Mouse (Mus musculus) liver, embryonic 12.5 days (tissue): ENCODE measurements at regions not wholly inside any gene's neighbourhood (a gene's known extent, or its start where the extent isn't known, plus 50 kb on each side); places are given as distances from the start of the nearest gene placed in this dataset.
A peak's percentile ranks its signal among the peaks of the same experiment; 100 is the strongest.

Experiments
- ATAC-seq: fragments of 200-750 bp; cut with Nextera tagmentation; 2 replicates; pipeline ENCODE4 v1.8.0; 2017; ENCODE audit warnings: moderate number of reproducible peaks, mild to moderate bottlenecking, moderate library complexity
- H3K27ac ChIP-seq: fragments of 300-500 bp; sonication (generic); 2 replicates; pipeline ENCODE4 v1.5.1; 2016; ENCODE audit warnings: mild to moderate bottlenecking
- H3K27me3 ChIP-seq: fragments of 300-500 bp; sonication (generic); replicated peaks from 2 replicates; pipeline ENCODE4 v1.6.1; 2016; ENCODE audit warnings: mild to moderate bottlenecking, moderate library complexity
- H3K36me3 ChIP-seq: fragments of 300-500 bp; sonication (generic); 2 replicates; pipeline ENCODE4 v1.6.1; 2016; ENCODE audit warnings: mild to moderate bottlenecking, moderate library complexity
- H3K4me1 ChIP-seq: fragments of 300-500 bp; sonication (generic); 2 replicates; pipeline ENCODE4 v1.6.1; 2016
- H3K4me2 ChIP-seq: fragments of 300-500 bp; sonication (generic); 2 replicates; pipeline ENCODE4 v1.6.1; 2016; ENCODE audit warnings: mild to moderate bottlenecking, moderate library complexity
- H3K4me3 ChIP-seq: fragments of 300-500 bp; sonication (generic); 2 replicates; pipeline ENCODE4 v1.5.1; 2016; ENCODE audit warnings: mild to moderate bottlenecking, moderate library complexity
- H3K9ac ChIP-seq: fragments of 300-500 bp; sonication (generic); 2 replicates; pipeline ENCODE4 v1.6.1; 2016; ENCODE audit warnings: mild to moderate bottlenecking, moderate library complexity
- H3K9me3 ChIP-seq: fragments of 300-500 bp; sonication (generic); replicated peaks from 2 replicates; pipeline ENCODE4 v1.6.1; 2016; ENCODE audit warnings: mild to moderate bottlenecking, moderate library complexity
- WGBS: fragments of 180-500 bp; shearing (Covaris S2); methylation state at CpG from one replicate; pipeline ENCODE4 v1.1.7; 2016; ENCODE audit not compliant: insufficient replicate concordance; 5-methylcytosine and 5-hydroxymethylcytosine counted together

DNA sequence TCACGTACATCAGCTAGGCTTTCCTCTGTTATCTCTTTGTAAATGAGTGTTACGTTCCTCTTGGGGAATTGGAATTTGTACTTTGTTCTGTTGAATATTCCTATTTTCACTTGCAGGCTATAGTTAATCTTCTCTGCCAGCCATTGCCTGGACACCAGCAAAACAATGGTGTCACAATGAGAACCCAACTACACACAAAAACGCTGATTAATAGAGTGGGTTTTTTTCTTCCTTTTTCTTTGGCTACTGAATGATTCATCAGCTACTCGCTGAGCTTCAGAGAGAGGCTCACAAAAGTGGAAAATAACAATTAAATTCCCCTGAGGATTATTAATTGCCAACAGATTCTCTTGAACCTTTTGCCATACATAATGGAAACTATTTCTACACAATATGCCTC is 398.9 kb upstream of the Prickle1 start:
- Histone ChIP-seq H3K9me3 (no peaks in the 10 kb centered on the region), H3K4me1 (no peaks in the 10 kb centered on the region), H3K9ac (no peak overlapping the region), H3K27me3 (no peaks in the 10 kb centered on the region), H3K4me2 (no peak overlapping the region), H3K27ac (no peak overlapping the region), H3K4me3 (no peak overlapping the region), H3K36me3 (no peaks in the 10 kb centered on the region)
- 64% methylated on average over 4 of the region's 4 CpGs for WGBS
- no peak for ATAC-seq

DNA sequence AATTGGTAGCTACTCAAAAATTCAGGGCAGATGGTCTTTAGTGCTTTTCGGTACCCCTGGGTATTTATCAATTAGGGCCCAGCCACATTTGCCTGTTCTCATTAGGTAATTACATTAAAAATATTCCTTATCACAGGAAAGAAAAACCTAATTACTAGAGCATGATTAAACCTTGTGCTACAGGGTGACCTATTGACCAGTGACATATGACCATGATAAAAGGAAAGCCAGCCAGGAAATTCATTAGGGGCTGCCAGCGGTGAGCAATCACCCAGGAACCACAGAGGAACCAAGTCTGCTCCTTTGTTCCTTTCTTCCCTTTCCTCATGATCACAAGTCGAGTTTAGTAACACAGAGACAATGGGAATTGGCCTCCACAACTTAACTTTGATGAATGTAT is 394.4 kb upstream of the Prickle1 start:
- no peak overlapping the region for H3K27ac ChIP-seq
- no peak overlapping the region for H3K4me2 ChIP-seq
- no peaks in the 10 kb centered on the region for H3K36me3 ChIP-seq
- 28% methylated on average over 3 of the region's 3 CpGs for WGBS
- H3K9me3 ChIP-seq = no peaks in the 10 kb centered on the region
- H3K4me3 ChIP-seq = no peak overlapping the region
- no peaks in the 10 kb centered on the region for H3K27me3 ChIP-seq
- no peak for ATAC-seq
- no peaks in the 10 kb centered on the region for H3K4me1 ChIP-seq
- H3K9ac ChIP-seq = no peak overlapping the region

DNA sequence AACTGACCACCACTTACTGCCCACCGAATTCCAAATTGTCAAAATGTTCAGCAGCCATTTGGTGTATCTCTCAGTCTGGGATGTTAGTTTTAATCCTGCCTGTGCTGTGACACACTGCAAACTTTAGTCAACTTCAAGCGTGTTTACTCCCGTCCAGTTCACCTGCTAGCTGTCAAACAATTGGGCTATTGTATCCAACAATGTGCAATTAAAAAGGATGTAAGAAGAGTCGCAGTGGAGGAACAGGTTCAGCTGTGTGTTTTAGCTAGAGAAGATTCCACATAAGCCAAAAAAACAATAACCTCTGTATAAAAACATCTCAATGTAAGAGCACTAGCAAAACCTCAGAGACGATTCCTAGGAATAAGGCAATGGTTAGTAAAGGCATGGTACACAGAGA is 392.7 kb upstream of the Prickle1 start:
- Histone ChIP-seq H3K27ac (no peak overlapping the region), H3K9me3 (no peaks in the 10 kb centered on the region), H3K4me3 (no peak overlapping the region), H3K4me2 (no peak overlapping the region), H3K4me1 (no peaks in the 10 kb centered on the region), H3K36me3 (no peaks in the 10 kb centered on the region), H3K27me3 (no peaks in the 10 kb centered on the region), H3K9ac (no peak overlapping the region)
- no peak for ATAC-seq
- 68% methylated on average over 5 of the region's 5 CpGs for WGBS

DNA sequence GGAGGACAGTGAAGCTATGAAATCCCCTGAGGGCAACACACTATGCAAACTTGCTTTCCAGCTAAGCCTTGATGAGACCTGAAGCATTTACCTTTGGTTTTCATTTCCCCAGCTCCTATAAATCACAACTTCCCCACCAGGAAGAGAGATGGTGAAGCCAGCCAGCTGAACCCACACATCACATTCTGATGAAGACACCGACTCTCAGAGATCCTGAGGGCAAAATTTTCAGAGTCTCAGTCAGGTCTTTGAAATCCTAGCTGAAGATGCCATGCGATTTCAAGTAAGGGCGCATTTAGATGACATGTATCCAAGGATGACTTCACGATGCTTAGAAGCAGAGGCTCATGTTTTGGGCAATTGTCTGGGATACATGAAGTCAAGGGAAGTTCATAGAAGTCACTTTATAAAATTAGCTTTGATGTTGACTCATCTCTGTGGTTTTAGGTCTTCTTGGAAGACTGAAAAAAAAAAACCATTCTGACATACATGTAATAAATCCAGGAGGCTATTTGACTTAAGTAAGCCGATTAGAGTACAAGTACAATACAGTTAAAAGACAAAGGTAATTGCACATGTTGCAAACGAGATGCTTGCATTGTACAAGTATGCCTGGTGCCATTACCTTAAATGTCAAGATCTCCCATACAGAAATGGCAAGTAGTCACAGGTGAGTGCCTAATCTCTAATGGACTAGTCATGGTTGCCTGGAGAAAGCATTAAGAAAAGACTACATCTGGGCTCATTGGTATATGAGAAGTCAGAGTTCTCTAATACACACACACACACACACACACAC is 391.1 kb upstream of the Prickle1 start:
- Histone ChIP-seq H3K27ac (no peak overlapping the region), H3K9me3 (no peaks in the 10 kb centered on the region), H3K4me2 (no peak overlapping the region), H3K4me1 (no peaks in the 10 kb centered on the region), H3K4me3 (no peak overlapping the region), H3K27me3 (no peaks in the 10 kb centered on the region), H3K36me3 (no peaks in the 10 kb centered on the region), H3K9ac (no peak overlapping the region)
- WGBS = 60% methylated on average over 6 of the region's 6 CpGs
- no peak for ATAC-seq

DNA sequence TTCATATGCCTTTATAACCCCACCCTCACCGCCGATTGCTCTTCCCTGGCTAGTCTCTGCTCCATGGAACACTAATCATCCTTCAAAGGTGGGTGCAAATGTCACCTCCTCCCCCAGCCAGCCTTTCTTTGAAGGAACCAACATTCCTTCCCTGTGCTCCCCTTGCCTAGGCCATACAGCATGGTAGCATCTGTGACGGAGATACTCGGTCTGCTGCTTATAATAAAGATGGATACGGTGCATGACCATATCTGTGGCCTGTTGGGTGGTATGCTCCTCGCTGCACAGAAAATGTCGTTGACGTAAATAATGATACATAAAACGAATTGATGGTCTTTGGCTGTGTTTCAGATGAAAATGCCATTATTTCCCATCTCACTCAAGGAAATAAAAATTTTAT is 386.4 kb upstream of the Prickle1 start:
- Histone ChIP-seq H3K27ac (no peak overlapping the region), H3K27me3 (no peaks in the 10 kb centered on the region), H3K4me3 (no peak overlapping the region), H3K4me2 (no peak overlapping the region), H3K9ac (no peak overlapping the region), H3K36me3 (no peaks in the 10 kb centered on the region), H3K9me3 (no peaks in the 10 kb centered on the region), H3K4me1 (no peaks in the 10 kb centered on the region)
- ATAC-seq = no peak
- WGBS = 75% methylated on average over 9 of the region's 9 CpGs

DNA sequence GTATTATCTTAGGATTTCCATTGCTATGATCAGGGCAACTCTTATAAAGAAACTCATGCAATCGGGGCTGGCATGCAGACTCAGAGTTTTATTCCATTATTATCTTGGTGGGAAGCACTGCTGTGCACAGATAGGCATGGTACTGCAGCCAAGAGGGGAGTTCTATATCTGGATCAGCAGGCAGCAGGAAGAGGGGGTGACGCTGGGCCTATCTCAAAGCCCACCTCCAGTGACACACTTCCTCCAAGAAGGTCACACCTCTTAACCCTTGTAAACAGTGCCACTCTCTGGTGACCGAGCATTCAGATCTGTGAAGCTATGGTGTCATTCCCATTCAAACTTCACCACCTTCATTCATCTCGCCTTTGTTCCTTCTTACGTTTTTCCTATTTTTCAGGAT is 381.8 kb upstream of the Prickle1 start:
- Histone ChIP-seq H3K9me3 (no peaks in the 10 kb centered on the region), H3K27me3 (no peaks in the 10 kb centered on the region), H3K27ac (no peak overlapping the region), H3K36me3 (no peaks in the 10 kb centered on the region), H3K4me1 (0 out of 2 replicates have a peak, but pooled peaks cover 4% of the 10 kb centered on the region), H3K4me3 (no peak overlapping the region), H3K9ac (no peak overlapping the region), H3K4me2 (no peak overlapping the region)
- ATAC-seq = peak; percentile 65
- WGBS = 35% methylated on average over 5 of the region's 5 CpGs

DNA sequence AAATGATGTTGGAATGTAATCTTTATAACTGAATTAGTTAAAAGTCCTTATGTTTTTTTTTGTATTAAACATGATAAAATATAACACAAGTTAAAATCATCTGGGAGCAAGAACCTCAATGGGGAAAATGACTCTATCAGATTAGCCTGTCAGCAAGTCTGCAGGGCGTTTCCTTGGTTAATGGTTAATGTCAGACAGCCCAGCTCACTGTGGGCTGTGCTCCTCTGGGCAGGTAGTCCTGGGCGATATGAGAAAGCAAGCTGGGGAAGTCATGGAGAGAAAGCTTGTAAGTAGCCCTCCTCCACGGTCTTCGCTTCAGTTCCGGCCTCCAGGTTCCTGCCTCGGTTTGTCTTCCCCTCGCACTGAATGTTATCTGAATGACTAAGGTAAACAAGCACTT is 379.0 kb upstream of the Prickle1 start:
- no peak overlapping the region for H3K9ac ChIP-seq
- H3K27ac ChIP-seq = no peak overlapping the region
- no peak overlapping the region for H3K4me2 ChIP-seq
- no peak overlapping the region for H3K4me3 ChIP-seq
- 13% methylated on average over 7 of the region's 7 CpGs for WGBS
- H3K9me3 ChIP-seq = no peaks in the 10 kb centered on the region
- ATAC-seq = no peak
- H3K27me3 ChIP-seq = no peaks in the 10 kb centered on the region
- 0 out of 2 replicates have a peak, but pooled peaks cover 4% of the 10 kb centered on the region for H3K4me1 ChIP-seq
- no peaks in the 10 kb centered on the region for H3K36me3 ChIP-seq

DNA sequence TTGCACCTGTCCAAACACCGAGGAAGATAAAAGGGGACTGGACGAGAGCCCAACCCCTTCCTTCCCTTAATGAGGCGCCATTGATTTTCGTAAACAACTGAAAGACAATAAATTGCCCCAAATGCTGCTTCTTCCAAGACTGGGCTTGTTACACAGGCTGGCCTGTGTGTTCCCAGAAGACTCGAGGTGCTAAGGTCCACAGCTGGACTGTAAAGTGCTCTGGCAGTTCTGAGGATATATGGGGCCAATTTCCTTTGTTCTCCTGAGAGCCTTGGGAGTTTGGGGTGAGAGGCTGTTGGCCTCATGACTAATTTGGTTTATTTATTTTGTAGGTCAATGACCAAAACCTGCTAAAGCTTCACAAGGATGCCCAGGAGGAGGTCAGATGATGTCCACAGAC is 377.3 kb upstream of the Prickle1 start:
- Histone ChIP-seq H3K27ac (no peak overlapping the region), H3K36me3 (no peaks in the 10 kb centered on the region), H3K9me3 (no peaks in the 10 kb centered on the region), H3K4me1 (0 out of 2 replicates have a peak, but pooled peaks cover 4% of the 10 kb centered on the region), H3K27me3 (no peaks in the 10 kb centered on the region), H3K4me2 (no peak overlapping the region), H3K4me3 (no peak overlapping the region), H3K9ac (no peak overlapping the region)
- no peak for ATAC-seq
- 53% methylated on average over 5 of the region's 5 CpGs for WGBS

DNA sequence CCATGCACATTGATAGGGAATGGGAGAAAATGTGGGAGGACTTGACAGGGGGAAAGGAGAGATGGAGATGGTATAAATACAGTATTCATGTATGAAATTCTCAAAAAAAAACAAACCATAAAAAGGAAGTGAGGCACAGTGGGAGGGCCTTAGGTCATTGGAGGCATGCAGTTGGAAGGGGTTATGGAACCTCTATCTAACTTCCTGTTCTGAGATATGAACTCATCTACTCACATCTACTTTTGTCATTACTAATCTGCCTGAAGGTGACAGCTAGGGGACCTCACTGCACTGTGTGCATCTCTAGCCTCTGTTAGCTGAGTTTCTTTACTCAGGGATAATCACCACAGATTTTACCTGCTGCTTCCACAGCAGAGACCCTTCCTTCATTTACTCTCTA is 366.3 kb upstream of the Prickle1 start:
- no peaks in the 10 kb centered on the region for H3K36me3 ChIP-seq
- H3K4me1 ChIP-seq = no peaks in the 10 kb centered on the region
- no peak overlapping the region for H3K4me3 ChIP-seq
- no peak overlapping the region for H3K27ac ChIP-seq
- ATAC-seq = no peak
- H3K27me3 ChIP-seq = no peaks in the 10 kb centered on the region
- H3K4me2 ChIP-seq = no peak overlapping the region
- H3K9ac ChIP-seq = no peak overlapping the region
- H3K9me3 ChIP-seq = no peaks in the 10 kb centered on the region

DNA sequence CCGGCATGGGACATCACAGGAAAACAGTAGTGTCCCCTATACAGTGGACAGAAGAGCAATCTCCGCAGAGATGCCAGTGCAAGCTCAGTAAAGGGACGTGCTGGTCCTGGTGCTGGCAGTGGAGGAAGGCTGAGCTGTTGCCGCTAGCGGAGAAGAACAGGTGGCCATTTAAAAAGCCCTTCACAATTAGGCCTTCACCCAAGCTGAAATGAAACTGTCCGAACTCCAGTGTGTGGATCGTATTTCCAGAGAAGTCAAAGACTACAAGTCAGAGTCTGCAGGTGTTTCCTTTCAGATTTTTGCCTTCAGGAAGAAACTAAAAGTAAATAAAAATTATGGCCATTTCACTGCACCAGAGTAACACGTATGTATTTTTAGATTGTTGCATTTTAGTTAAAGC is 364.2 kb upstream of the Prickle1 start:
- no peak overlapping the region for H3K27ac ChIP-seq
- no peak overlapping the region for H3K4me2 ChIP-seq
- no peaks in the 10 kb centered on the region for H3K27me3 ChIP-seq
- no peaks in the 10 kb centered on the region for H3K36me3 ChIP-seq
- H3K9ac ChIP-seq = no peak overlapping the region
- no peaks in the 10 kb centered on the region for H3K4me1 ChIP-seq
- ATAC-seq = no peak
- 74% methylated on average over 8 of the region's 8 CpGs for WGBS
- H3K4me3 ChIP-seq = no peak overlapping the region
- H3K9me3 ChIP-seq = peaks cover 4% of the 10 kb centered on the region; the same call in 1 of the 2 replicates

DNA sequence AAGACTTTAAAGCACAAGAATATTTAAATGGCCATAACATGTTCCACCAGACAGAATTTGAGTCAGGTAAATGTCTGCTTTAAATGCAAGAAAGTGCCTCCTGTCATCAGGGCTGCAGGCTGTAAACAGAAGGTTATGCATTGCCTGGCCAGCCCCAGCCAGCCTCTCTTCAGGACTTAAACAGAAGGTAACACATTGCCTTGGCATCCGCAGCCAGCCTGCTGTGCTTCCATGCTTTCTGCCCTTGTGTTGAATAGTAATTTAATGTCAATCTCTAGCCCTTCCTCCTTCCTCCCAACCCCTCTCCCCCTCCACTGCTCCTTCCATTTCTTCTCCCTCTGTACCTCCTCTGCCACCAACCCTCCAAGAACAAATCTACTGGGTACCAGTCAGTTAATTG is 362.4 kb upstream of the Prickle1 start:
- Histone ChIP-seq H3K4me3 (no peak overlapping the region), H3K4me2 (no peak overlapping the region), H3K9me3 (peaks cover 4% of the 10 kb centered on the region; the same call in 1 of the 2 replicates), H3K27me3 (no peaks in the 10 kb centered on the region), H3K9ac (no peak overlapping the region), H3K36me3 (no peaks in the 10 kb centered on the region), H3K27ac (no peak overlapping the region), H3K4me1 (no peaks in the 10 kb centered on the region)
- 70% methylated on average over 1 of the region's 1 CpGs for WGBS
- no peak for ATAC-seq

DNA sequence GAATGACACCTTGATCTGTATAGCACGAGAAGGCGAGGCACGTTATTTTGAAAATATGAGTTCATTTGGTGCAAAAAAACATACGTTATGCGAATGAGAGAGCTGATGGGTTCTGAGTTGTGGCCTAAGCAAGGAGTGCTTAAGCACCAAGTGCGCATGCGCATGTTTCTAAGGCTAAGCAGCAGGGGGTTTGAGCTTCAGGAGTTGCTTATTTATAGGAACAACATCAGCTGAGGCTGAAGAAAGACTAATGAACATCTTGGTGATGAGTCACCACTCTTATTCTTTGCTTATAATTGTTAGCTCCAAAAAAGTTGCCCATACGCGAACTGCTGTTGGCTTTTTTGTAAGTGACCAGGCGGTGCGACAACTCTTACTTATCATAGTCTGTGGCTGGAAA is 361.1 kb upstream of the Prickle1 start:
- 80% methylated on average over 11 of the region's 11 CpGs for WGBS
- Histone ChIP-seq H3K36me3 (no peaks in the 10 kb centered on the region), H3K27ac (no peak overlapping the region), H3K4me2 (no peak overlapping the region), H3K27me3 (no peaks in the 10 kb centered on the region), H3K9ac (no peak overlapping the region), H3K9me3 (peaks cover 4% of the 10 kb centered on the region; the same call in 1 of the 2 replicates), H3K4me3 (no peak overlapping the region), H3K4me1 (no peaks in the 10 kb centered on the region)
- no peak for ATAC-seq

DNA sequence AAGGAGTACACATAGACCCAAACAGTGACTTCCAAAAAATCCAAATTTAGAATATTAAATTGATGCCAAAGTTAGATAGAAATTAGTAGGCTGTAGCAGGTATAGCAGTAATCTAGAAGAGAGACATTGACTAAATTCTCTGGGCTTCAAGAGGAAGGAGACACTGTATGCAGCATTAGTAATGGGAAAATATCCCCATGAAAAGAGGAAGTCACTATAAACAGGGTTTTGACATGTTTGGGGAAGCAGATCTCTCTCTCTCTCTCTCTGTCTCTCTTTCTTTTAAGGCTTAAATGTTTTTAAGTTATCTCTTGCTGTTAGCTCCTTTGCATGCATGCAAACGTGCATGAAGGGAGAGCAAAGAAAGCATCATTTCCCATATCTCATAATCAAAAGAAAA is 357.9 kb upstream of the Prickle1 start:
- no peak overlapping the region for H3K9ac ChIP-seq
- H3K9me3 ChIP-seq = peaks cover 4% of the 10 kb centered on the region; the same call in 1 of the 2 replicates
- no peaks in the 10 kb centered on the region for H3K27me3 ChIP-seq
- no peaks in the 10 kb centered on the region for H3K4me1 ChIP-seq
- H3K27ac ChIP-seq = no peak overlapping the region
- ATAC-seq = no peak
- 41% methylated on average over 1 of the region's 1 CpGs for WGBS
- no peak overlapping the region for H3K4me3 ChIP-seq
- no peak overlapping the region for H3K4me2 ChIP-seq
- H3K36me3 ChIP-seq = no peaks in the 10 kb centered on the region
